13 mouse cellular contexts compared by ENCODE assay signal in the genomic region with DNA sequence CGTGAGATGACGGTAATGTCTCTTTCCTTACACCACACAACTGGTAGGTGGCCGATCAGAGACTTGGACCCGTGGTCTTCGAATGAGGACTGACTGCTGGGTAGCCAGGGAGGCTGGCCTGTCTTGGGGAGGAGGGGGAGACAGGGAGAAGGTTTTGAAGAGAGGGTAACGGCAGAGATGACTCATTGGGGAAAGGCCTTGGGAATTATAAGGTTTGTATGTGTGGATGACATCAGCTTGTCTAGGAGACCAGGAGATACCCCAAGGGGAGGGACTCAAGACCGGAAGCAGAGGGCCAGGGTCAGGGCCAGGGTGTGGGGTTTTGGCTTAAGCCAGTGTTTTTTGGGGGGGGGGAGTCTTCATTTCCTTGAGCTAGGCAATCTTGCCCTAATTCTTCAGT. TPM values are rescaled to one million over a fixed set of nuclear protein-coding genes. Genes with fewer than 3 reads are reported as not detected.
DNase-seq lines count a peak whose midpoint lies in the region; TF ChIP-seq lines count a peak whose summit lies in the region.
"Had no signal": no experiment of that assay in that cellular context is flagged by ENCODE, and none has a peak within 500 bp of the region (broad histone marks: within the 10 kb centered on the region; RNA-seq: fewer than 3 reads in every experiment).

No protein-coding gene starts in this region.

- no peak overlapping the region for H3K27ac ChIP-seq in heart, adult 2 months
- H3K27ac ChIP-seq in hindbrain, embryonic 10.5 days = no peak overlapping the region
- H3K27ac ChIP-seq: embryonic facial prominence, embryonic 10.5 days; embryonic facial prominence, embryonic 12.5 days; forebrain, embryonic 13.5 days; forebrain, embryonic 15.5 days had no signal

- TF ChIP-seq POLR2A in heart, adult 2 months (IDR thresholded peaks at IDR 0.05; ENCODE audit: insufficient read depth, low read depth, low read length) = no peak
- TF ChIP-seq POLR2A in myocyte (IDR thresholded peaks at IDR 0.05; ENCODE audit: insufficient read length, low read depth) = no peak

- intact Hi-C loops in heart, adult 2 months (cut with DNase I) = loop anchor here (1.0 kb wide), 1 partner anchor 167 kb away; no protein-coding TSS in a partner anchor

- H3K4me2 ChIP-seq in myocyte (ENCODE audit: low read depth) = peak overlapping the region; percentile 60
- H3K4me2 ChIP-seq: embryonic facial prominence, embryonic 12.5 days; forebrain, embryonic 13.5 days; forebrain, embryonic 15.5 days had no signal

- peak; percentile 31 to 67 for DNase-seq in adrenal gland, adult (ENCODE audit: inconsistent age in 2 of 2, low spot score in 1 of 2)
- DNase-seq in adrenal gland, postnatal 14 days = no peak
- peak; percentile 82 for DNase-seq in heart, adult 11 months
- DNase-seq in heart, adult 2 months = no peak
- peak; percentile 53 for DNase-seq in 3T3-L1 (ENCODE audit: low read depth, low spot score)
- no peak for DNase-seq in hindbrain, embryonic 10.5 days (ENCODE audit: low spot score)

- no peak overlapping the region for H3K4me3 ChIP-seq in heart, adult 2 months
- H3K4me3 ChIP-seq in myocyte = peak overlapping the region; percentile 4
- H3K4me3 ChIP-seq in hindbrain, embryonic 10.5 days = no peak overlapping the region
- H3K4me3 ChIP-seq: embryonic facial prominence, embryonic 10.5 days; embryonic facial prominence, embryonic 12.5 days; forebrain, embryonic 13.5 days; forebrain, embryonic 15.5 days had no signal

- 67% methylated on average over 7 of the region's 7 CpGs for WGBS in heart, adult 2 months
- 76% methylated on average over 7 of the region's 7 CpGs for WGBS in hindbrain, embryonic 10.5 days

- no peak for TF ChIP-seq EP300 in heart, adult 2 months (IDR thresholded peaks at IDR 0.05; ENCODE audit: insufficient read depth, low read depth, low read length)

- no peaks in the 10 kb centered on the region for H3K9me3 ChIP-seq in hindbrain, embryonic 10.5 days
- H3K9me3 ChIP-seq: embryonic facial prominence, embryonic 10.5 days; embryonic facial prominence, embryonic 12.5 days; forebrain, embryonic 13.5 days; forebrain, embryonic 15.5 days had no signal

- H3K36me3 ChIP-seq in heart, adult 2 months (ENCODE audit: control insufficient read depth, insufficient read depth, low read length) = no peaks in the 10 kb centered on the region
- H3K36me3 ChIP-seq in myocyte (ENCODE audit: control insufficient read depth, insufficient read depth) = no peaks in the 10 kb centered on the region
- H3K36me3 ChIP-seq in hindbrain, embryonic 10.5 days = no peaks in the 10 kb centered on the region
- H3K36me3 ChIP-seq: embryonic facial prominence, embryonic 10.5 days; embryonic facial prominence, embryonic 12.5 days; forebrain, embryonic 15.5 days had no signal

- no peak overlapping the region for H3ac ChIP-seq in myocyte (ENCODE audit: control insufficient read depth, insufficient read length)

- H3K9ac ChIP-seq in heart, adult 2 months (ENCODE audit: low read depth, low read length) = no peak overlapping the region
- H3K9ac ChIP-seq: embryonic facial prominence, embryonic 12.5 days; forebrain, embryonic 13.5 days; forebrain, embryonic 15.5 days; forebrain, postnatal 0 days had no signal

- no peaks in the 10 kb centered on the region for H3K27me3 ChIP-seq in heart, adult 2 months (ENCODE audit: control insufficient read depth, insufficient read depth, low read length)
- no peaks in the 10 kb centered on the region for H3K27me3 ChIP-seq in myocyte (ENCODE audit: control insufficient read depth, insufficient read depth, insufficient read length)
- H3K27me3 ChIP-seq in hindbrain, embryonic 10.5 days (ENCODE audit: insufficient read depth, poor library complexity, severe bottlenecking) = peaks cover 8% of the 10 kb centered on the region; the same call in 1 of the 2 replicates
- H3K27me3 ChIP-seq: embryonic facial prominence, embryonic 12.5 days; forebrain, embryonic 13.5 days; forebrain, embryonic 15.5 days; Patski had no signal

- no peaks in the 10 kb centered on the region for H3K79me2 ChIP-seq in heart, adult 2 months (replicated peaks; ENCODE audit: control insufficient read depth, insufficient read depth, low read length)
- no peaks in the 10 kb centered on the region for H3K79me2 ChIP-seq in myocyte (ENCODE audit: control insufficient read depth, insufficient read depth)

- no peak for TF ChIP-seq CTCF in heart, adult 2 months (IDR thresholded peaks at IDR 0.05)

- H3K4me1 ChIP-seq in heart, adult 2 months (ENCODE audit: control insufficient read depth, insufficient read depth, low read length) = 0 out of 2 replicates have a peak, but pooled peaks cover 1% of the 10 kb centered on the region
- H3K4me1 ChIP-seq in hindbrain, embryonic 10.5 days (replicated peaks) = peaks cover 24% of the 10 kb centered on the region
- H3K4me1 ChIP-seq: forebrain, embryonic 13.5 days had no signal

TF ChIP-seq in myocyte, 11 proteins besides CTCF, POLR2A, EP300 and RAD21:
- TF ChIP-seq USF1 (IDR thresholded peaks at IDR 0.05; ENCODE audit: low read depth) = no peak
- no peak for TF ChIP-seq REST (IDR thresholded peaks at IDR 0.05; ENCODE audit: insufficient read depth, insufficient read length)
- TF ChIP-seq TCF3 (IDR thresholded peaks at IDR 0.05; ENCODE audit: insufficient read length, low read depth) = no peak
- no peak for TF ChIP-seq MYOG (IDR thresholded peaks at IDR 0.05; ENCODE audit: control insufficient read depth in 1 of 3, insufficient read depth in 1 of 3, insufficient read length in 2 of 3, low read depth in 2 of 3)
- no peak for TF ChIP-seq E2F4 (IDR thresholded peaks at IDR 0.05; ENCODE audit: insufficient read depth)
- no peak for TF ChIP-seq SRF (IDR thresholded peaks at IDR 0.05; ENCODE audit: control insufficient read depth, insufficient read length, low read depth)
- no peak for TF ChIP-seq MYOD1 (IDR thresholded peaks at IDR 0.05; ENCODE audit: control insufficient read depth in 1 of 3, insufficient read length in 2 of 3, low read depth in 2 of 3)
- no peak for TF ChIP-seq MAX (IDR thresholded peaks at IDR 0.05; ENCODE audit: low read depth)
- TF ChIP-seq CEBPB (IDR thresholded peaks at IDR 0.05; ENCODE audit: insufficient read depth, poor library complexity, severe bottlenecking) = no peak
- TF ChIP-seq TCF12 (IDR thresholded peaks at IDR 0.05; ENCODE audit: insufficient read depth, poor library complexity, severe bottlenecking) = no peak
- TF ChIP-seq POLR2AphosphoS2 (IDR thresholded peaks at IDR 0.05; ENCODE audit: insufficient read length, low read depth) = no peak
TF ChIP-seq in myocyte: peak in this region for 0.

RNA-seq across cellular contexts. Expression of a gene that starts 22.6 kb away (rescaled TPM):
- 11.8 and 39.6 TPM in 2 replicates for total RNA-seq in adrenal gland, postnatal 14 days (2021)
- 1 to 10 TPM; 3.0 to 5.7 TPM for total RNA-seq in heart, adult 2 months (2021)
- polyA plus RNA-seq in heart, adult 2 months (2012; rRNA removed) = 9.1 and 12.6 TPM in 2 replicates
- 3.1 TPM for polyA plus RNA-seq in myocyte (2012; fragmentation: generic; extraction: Trizol)
- 1.5 TPM in 2 replicates for polyA plus RNA-seq in hindbrain, embryonic 10.5 days (2016; fragmentation: Nextera tagmentation; extraction: Ambion mirVana)

Comparison
In these comparisons a context has a peak if more than half of its experiments do, and no peak if none do; other contexts are left out.
1. DNase-seq: peak in adrenal gland, adult (2 of 2), heart, adult 11 months (single experiment) and 3T3-L1 (single experiment); none in adrenal gland, postnatal 14 days (single experiment), heart, adult 2 months (0 of 2) and hindbrain, embryonic 10.5 days (single experiment).